Mouse (Mus musculus): ENCODE measurements at regions not wholly inside any gene's neighbourhood (a gene's known extent, or its start where the extent isn't known, plus 50 kb on each side); places are given as distances from the start of the nearest gene placed in this dataset.

GRCm38 (mm10) chr12:90946528-90946918 is 208.3 kb upstream of the Dio2 start:
- DNase-seq (ENCODE audit: low spot score in 2 of 2), result no peak

- DNase-seq (ENCODE audit: low spot score in 2 of 2), result no peak
These were observed 207.7 kb upstream of the Dio2 start for GRCm38 (mm10) chr12:90945743-90946527.

- DNase-seq (ENCODE audit: low spot score in 2 of 2), result no peak
These were observed 194.4 kb upstream of the Dio2 start for GRCm38 (mm10) chr12:90932684-90933083.

- no peak for DNase-seq (ENCODE audit: low spot score in 2 of 2)
These were observed 194.0 kb upstream of the Dio2 start for GRCm38 (mm10) chr12:90932201-90932600.

GRCm38 (mm10) chr12:90930091-90930715 is 192.0 kb upstream of the Dio2 start:
- no peak for DNase-seq (ENCODE audit: low spot score in 2 of 2)

GRCm38 (mm10) chr12:90923603-90924002 is 185.4 kb upstream of the Dio2 start:
- DNase-seq (ENCODE audit: low spot score in 2 of 2), result no peak

GRCm38 (mm10) chr12:90923148-90923547 is 184.9 kb upstream of the Dio2 start:
- DNase-seq (ENCODE audit: low spot score in 2 of 2), result no peak

- DNase-seq (ENCODE audit: low spot score in 2 of 2), result no peak
These were observed 183.0 kb upstream of the Dio2 start for GRCm38 (mm10) chr12:90921227-90921626.

- DNase-seq (ENCODE audit: low spot score in 2 of 2), result peak in 1 of 2 experiments; percentile 20
These were observed 177.9 kb upstream of the Dio2 start for GRCm38 (mm10) chr12:90915929-90916713.

GRCm38 (mm10) chr12:90903991-90904390 is 165.8 kb upstream of the Dio2 start:
- no peak for DNase-seq (ENCODE audit: low spot score in 2 of 2)

- DNase-seq (ENCODE audit: low spot score in 2 of 2), result no peak
These were observed 155.6 kb upstream of the Dio2 start for GRCm38 (mm10) chr12:90893655-90894370.

GRCm38 (mm10) chr12:90876230-90877005 is 138.2 kb upstream of the Dio2 start:
- DNase-seq (ENCODE audit: low spot score in 2 of 2), result no peak

- no peak for DNase-seq (ENCODE audit: low spot score in 2 of 2)
These were observed 136.6 kb upstream of the Dio2 start for GRCm38 (mm10) chr12:90874840-90875239.

- no peak for DNase-seq (ENCODE audit: low spot score in 2 of 2)
These were observed 135.7 kb upstream of the Dio2 start for GRCm38 (mm10) chr12:90873959-90874358.

GRCm38 (mm10) chr12:90866597-90866996 is 128.4 kb upstream of the Dio2 start:
- no peak for DNase-seq (ENCODE audit: low spot score in 2 of 2)

- DNase-seq (ENCODE audit: low spot score in 2 of 2), result no peak
These were observed 124.4 kb upstream of the Dio2 start for GRCm38 (mm10) chr12:90862632-90863031.

- DNase-seq (ENCODE audit: low spot score in 2 of 2), result no peak
These were observed 119.5 kb upstream of the Dio2 start for GRCm38 (mm10) chr12:90857746-90858145.

GRCm38 (mm10) chr12:90810666-90811065 is 72.4 kb upstream of the Dio2 start:
- DNase-seq (ENCODE audit: low spot score in 2 of 2), result no peak

- no peak for DNase-seq (ENCODE audit: low spot score in 2 of 2)
These were observed 52.3 kb upstream of the Dio2 start for GRCm38 (mm10) chr12:90790562-90790961.
